Mouse (Mus musculus) left cerebral cortex, adult 8-10 months (tissue): ENCODE results near the gene Atxn7l1. TPM values are rescaled to one million over a fixed set of nuclear protein-coding genes. Genes with fewer than 3 reads are reported as not detected.

Source experiments
- DNase-seq, 2 experiments: peaks; one replicate each; pipeline ENCODE4 v3.0.0; 2022; ENCODE audit warnings: low spot score in 2 of 2
- total RNA-seq, 4 experiments: library from RNA; stranded (reverse); gene quantifications; 2 replicates each; pipeline ENCODE4 v1.2.4; 2022

Gene Atxn7l1
- total RNA-seq, 4 experiments from 2014 or later, result 58.3 to 64.4 (median 61.0) TPM

DNA sequence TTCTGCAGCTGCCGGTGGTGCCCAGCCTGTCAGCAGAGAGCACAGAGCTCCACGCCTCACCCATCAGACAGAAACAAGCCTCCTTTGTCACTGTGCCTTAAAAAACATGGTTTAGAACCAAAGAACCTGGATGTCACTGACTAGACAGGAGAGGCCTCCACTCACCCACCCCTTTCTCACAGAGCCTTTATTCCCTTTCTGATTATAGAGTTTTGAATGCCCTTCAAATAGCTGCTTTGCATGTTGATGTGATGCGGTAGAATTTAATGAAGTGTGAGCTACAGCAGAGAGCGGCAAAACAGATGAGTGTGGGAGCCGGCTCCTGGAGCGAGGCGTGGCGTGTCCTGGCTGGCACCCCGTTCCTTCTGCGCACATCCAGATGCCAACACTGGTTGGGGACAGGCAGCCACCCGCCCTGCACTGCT, 77.6 kb downstream of the Atxn7l1 start:
- DNase-seq, result peak in 1 of 2 experiments; percentile 65

DNA sequence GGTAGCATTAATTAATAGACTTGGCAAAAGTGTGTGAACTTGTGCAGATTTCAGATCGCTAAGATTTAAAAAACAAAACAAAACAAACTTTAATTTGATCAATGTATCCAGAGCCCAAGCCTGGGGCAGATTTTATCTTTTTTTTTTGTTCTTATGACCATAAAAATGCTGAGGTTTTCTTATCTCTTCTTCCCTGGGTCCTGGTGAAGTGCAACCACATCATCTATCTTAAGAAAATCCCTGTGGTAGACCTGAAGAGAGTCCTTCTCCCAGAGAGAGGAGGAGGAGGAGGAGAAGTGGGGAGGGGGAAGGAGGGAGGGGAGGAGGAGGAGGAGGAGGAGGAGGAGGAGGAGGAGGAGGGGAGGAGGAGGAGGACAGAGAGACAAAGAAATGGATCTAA, 78.5 kb downstream of the Atxn7l1 start:
- DNase-seq, result no peak

DNA sequence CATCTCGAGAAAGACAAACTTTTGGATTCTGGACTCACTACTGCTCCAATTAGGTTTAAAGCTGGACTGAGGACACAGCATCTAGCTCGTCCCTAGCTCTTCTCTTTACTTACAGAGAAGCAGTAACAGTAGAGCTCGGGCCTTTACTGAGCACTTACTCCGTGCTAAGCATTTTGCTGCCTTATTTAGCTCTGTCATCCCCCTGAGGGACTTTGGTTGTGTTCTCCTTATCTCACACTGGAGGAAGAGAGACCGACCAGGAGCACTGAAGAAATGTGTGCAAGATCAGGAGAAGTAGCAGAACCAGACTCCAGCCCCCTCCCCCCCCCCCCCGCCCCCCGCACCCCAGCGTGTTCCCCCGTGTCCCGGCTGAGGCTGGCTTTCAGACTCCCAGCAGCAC, 79.1 kb downstream of the Atxn7l1 start:
- no peak for DNase-seq

DNA sequence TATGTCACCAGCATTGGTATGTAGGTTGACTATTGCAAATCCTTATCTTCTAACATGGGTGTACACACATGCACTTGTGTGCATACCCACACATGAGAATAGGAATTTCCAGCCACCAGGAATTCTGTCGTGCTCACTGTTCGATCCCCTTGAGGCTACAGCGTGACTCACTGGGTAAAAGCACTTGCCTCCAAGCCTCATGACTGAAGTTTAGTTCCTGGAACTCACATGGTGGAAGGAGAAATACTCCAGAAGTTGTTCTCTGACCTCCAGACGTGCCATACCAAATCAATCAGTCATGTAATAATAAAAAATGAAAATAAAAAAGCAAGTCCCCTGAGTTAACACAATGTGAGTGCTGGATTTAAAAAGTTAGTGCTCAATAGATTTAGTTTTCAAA, 87.8 kb downstream of the Atxn7l1 start:
- DNase-seq, result no peak

DNA sequence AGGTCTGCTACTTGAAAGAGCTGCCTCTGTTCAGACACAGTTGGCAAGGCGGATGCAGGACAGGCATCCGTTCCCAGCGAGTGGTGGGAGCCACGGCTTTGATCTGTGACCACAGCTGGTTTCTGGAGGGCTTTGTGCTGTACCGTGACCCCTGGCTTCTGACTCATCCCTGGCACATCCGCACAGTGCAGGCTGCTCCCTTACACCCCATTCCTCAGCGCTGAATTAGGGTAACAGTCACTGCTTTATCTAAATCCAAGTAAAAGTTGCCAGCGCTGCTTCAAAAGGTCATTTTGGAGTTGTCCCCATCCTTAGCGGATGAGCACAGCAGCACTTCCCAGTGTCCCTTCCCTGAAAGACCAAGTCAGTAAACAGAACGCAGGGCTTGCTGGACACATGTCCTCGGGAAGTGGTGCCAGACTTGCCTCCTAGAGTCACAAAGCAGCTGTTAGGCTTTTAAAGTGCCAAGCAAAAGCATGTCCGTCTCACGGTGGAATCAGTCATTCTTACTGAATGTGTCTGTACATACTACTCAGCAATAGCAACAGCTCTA, 88.4 kb downstream of the Atxn7l1 start:
- no peak for DNase-seq

DNA sequence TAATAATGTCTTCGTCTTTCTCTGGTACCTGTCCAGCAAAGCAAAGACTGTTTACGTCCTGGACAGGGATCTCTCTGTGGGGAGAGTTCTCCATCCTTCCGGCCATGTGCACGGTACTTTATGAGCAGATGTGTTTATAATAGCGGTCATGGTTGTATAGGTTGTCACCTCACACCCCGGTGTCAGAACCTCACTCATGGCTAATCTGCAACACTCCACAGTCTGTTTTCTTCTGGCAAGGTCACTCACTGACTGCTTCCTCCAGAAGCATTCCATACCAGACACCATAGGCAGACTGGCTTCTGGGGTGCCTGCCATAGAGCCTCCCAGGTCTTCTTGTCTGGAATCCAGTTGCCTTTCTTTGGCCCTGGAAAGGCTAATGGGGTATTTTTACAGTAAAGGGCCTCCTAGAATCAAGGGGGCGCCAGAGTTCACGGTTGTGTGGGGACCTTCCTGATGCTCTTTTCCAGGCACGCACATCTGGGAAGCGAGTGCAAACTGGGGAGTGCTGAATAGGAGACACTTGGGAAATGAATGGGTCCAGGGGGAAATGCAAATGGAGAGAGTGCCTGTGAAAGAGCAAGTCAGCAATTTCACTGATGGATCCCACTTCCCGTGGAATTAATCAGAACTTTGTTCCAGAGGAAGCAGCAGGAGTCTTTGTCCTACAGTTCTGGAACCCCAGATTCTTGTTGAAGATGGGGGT, 89.0 kb downstream of the Atxn7l1 start:
- no peak for DNase-seq

DNA sequence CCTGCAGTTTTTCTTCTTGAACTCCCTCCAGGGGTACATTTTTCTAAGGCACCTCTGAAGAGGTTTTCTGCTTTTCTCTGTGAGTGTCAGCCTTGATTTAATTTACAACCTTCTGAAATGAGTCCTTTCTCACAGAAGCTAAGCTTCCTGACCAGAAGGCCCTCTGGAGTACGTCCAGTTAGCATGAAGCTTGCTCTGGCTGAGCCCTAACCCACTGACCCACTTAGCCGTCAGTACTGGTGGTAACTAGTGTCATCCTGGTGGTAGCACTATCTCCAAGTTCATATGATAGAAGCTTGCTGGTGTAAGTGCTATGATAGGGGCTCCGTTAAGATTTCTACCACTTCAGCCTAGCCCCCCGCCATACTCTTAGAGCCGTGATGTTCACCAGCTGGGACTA, 89.6 kb downstream of the Atxn7l1 start:
- DNase-seq, result no peak

DNA sequence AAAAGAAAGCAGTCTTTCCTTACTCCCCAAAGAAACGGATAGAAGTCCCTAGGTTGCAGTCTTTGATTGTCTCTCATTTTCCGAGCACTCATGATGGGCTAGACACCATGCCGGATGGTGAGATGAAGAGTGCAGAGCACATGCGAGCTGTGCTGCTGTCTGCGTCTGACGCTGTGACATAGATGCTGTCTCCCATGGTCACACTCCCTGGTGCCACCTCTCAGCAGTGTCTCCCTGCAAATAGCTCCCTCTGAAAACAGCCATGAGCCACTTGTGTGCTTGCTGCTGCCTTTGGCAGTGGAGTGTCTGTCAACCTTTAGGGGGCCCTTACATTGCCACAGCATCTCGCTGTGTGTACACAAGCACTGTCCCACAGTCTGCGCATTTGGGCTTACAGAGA, 95.2 kb downstream of the Atxn7l1 start:
- no peak for DNase-seq

DNA sequence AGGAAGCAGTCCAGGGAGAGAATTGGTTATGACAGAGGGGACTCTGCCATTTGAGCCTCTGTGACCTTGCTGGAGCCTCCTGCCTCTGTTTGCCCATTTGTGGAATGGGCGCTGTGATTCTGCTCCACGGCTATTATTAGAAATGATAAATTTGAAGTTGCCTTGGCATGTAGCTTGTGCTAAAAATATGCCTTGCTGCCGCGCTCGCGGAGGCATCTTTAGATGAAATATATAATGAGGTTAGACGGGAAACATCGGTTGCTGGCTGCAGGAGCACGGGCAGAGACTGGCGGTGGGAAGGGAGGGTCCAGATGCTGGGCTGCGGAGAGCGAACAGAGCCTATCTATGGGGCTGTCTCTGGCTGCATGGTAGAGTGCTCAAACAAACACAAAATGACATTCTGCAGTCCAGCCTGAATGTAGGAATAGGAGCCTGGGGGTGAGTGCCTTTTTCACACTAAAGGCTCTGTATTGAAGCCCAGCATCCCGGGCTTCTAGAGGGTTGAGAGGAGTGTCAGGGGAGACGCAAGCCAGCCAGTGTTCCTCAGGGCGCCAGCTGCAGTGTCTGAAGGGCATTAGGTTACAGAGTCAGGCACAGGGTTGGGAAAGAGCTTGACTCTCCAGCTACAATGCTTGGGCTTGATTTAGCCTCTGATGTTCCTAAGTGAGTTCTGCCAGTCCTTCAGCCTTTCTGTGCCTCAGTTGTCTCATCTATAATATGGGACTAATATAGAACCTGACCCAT, 96.8 kb downstream of the Atxn7l1 start:
- no peak for DNase-seq

DNA sequence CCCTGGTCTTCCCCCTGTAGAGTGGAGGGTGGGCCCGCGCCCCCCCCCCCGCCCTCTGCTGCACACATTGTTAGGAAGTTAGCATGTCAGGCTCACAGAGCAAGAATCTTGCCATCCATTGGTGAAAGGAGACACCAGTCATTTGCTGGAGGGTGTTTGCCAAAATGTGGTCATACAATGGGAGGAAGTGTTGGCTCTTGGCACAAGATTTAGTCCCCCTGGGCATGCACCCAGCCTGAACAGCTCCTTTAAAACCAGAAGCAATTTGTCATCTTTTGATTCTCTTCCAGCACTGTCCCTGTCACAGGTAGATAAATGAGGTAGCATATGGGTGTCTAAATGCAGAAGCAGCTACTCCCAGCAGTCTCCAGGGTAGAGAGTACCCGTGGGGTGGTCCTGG, 98.0 kb downstream of the Atxn7l1 start:
- no peak for DNase-seq

DNA sequence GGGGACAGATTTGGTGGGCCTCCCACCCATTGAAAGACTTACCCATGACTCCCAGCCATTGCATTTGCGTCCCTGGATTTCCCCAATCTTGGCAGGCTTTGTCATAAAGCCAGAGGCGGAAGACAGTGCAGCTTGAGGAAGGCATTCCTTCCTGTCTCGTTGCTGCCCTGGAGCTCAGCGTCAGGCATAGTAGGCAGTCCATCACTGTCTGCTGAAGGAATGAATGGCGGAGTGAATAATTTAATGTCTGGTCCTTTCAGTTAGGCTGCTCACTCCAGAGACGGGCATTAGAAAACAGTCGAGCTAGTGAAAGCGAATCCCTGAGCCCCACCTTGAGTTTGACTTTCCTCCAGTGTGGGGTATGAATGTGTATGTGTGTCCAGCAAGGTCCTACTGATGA, 99.4 kb downstream of the Atxn7l1 start:
- DNase-seq, result no peak

DNA sequence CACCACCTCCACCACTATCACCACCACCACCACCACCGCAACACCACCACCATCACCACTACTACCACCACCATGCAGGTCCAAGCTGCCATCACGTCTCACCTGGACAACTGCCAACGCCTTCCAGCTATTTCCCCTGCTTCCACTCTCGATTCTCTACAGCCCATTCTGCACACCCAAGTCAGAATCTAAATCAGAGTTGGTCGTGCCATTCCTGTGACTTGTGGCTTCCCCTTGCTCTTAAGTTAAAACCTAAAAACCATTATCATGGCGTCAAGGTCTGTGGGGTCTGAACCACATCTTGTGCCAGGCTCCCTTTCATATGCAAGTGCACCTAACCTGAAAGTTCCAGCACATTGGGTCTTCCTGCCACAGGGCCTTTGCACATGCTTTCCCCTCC, 102.7 kb downstream of the Atxn7l1 start:
- DNase-seq, result no peak

DNA sequence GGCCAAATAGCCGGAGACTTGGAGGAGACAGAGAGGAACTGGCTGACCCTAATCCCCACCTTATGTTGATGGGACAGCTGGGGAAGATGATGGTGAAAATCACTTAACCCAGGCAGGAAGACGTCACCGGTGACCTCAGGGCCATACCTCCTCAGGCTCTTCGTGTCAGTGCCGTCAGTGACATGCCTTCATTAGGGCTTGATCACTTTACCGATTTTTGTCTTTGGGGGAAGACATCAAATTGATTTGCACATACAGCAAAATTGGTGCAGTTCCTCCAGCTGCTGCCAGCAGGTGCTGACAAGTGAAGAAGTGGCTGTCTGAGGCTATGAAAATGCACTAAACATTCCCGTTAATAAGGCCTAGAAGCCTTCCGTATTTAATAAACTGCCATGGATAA, 103.9 kb downstream of the Atxn7l1 start:
- no peak for DNase-seq

DNA sequence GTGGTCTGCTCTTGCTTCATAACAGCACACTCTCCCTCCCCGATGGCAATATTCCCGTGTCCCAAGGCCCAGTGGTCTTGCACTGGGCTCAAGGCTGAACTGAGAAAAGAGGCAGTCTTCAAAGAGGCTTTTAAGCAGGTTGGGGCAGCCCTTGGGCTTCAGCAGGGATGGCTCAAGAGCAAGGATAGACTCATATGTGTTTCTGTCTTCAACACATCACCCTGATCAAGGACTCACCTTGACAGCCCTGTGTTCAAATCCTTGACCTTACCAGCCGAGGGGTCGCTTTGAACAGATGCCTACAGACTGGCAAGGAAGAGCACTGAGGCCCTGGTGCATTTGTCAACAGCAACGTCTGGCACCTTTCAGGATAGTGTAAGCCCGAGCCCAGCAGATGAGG, 105.1 kb downstream of the Atxn7l1 start:
- DNase-seq, result no peak

DNA sequence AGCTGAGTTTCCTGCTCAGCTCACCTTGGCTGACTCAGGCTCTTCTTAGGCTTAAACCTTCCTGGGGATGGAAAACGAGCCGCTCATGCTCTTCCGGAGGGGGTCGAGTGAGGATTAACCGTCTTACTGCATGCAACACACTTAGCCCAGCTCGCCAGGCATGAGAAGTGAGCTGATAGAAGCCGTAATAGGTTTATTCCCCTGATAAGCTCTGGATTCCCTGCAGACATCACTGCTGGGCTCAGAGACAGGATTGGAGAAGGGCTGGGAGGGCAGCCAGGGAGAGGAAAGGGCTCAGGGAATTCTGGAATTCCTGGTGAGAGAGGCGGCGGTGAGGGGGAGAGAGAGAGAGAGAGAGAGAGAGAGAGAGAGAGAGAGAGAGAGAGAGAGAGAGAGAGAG, 105.7 kb downstream of the Atxn7l1 start:
- no peak for DNase-seq

DNA sequence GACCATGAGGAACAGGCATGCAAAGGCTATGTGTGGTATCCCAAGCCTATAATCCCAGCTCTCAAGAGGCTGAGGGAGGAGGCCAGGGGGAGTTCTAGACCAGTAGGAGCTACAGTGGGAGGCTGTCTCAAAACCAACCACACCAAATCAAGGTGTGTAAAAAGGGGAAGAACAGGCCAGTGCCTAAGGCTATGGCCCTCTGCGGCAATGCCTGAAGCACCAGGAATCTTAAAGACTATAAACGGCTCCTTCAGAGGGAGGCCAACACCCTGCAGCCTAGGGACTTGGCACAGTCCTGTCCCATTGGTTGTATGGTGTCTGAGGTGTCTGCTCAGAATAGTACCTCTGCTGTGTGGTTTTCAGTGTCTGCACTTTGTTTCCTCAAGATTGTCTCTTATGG, 107.8 kb downstream of the Atxn7l1 start:
- DNase-seq, result no peak

DNA sequence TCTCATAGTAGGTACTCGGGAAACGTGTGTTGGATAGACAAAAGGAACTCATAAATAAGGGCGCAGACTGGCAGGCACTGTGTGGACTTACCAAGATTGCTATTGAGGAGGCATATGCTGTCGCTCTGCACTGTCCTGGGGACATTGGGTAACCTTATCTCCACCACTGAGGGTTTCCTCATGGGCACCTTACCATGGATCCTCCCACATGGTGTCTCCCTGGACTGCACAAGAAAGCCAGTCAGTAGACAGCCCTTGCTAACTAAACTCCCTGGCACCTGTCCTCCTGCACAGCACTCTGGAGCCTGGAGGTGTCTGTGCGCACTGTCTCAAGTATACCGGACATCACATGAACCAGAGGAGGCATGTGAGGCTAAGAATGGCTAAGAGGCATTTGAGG, 108.9 kb downstream of the Atxn7l1 start:
- no peak for DNase-seq

DNA sequence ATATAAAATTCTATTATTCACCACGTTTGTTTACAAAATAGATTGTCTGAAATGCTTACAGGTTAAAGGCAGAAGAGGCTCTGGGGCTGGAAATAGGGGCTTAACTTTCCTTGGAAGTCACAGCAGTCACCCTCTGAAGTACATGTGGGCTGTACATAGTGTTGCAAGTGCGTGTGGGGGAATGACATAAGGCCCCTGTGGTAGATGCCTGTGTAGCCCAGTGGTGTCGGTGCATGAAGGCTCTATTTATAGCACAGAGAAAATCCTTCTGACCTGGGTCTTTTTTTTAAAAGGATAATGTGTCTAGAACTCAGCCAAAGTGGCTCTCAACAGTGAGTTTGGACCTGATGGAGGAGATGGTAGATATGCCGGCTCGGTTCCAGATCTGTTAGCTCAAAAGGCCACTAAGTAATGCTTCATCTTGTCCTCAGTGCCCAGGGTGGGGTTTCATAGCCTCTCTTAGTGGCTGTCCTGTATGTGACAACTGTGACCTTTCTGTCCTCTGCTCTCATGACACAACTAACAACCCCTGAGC, 111.6 kb downstream of the Atxn7l1 start:
- DNase-seq, result no peak

DNA sequence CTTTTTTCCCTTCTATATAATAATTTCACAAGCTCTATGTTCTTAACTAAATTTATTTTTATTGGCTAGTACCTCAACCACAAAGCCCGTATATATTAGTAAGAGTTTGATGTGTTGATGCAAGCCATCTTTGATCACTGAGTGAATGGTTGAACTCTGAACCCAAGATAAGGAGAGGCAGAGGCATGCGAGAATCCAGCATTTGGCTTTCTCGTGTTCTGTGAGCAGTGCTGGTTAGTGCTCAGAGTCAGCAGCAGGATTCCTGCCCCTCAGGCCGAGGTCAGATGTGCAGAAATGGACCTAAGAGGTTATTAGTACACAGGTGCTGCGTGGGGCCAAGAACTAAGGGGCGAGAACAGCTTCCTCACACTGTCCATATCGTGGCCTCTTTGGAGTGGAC, 113.1 kb downstream of the Atxn7l1 start:
- DNase-seq, result no peak

DNA sequence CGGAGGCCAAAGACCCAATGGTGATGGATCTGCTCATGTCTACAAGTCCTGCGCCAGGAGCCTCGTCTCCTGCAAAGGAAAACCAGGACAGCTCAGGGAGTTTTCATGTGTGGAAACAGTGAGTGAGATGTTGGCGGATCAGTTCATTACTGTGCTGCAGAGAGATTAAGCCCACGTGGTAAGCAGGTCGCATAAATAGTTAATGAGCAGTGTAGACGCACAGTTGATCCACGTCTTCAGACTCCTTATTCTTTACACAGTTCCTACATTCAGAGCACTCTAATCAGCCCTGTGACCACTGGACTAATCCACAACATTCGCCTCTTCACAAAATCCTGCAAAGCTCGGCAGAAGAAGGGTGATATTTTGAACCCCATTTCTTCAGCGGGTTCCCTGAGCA, 118.4 kb downstream of the Atxn7l1 start:
- no peak for DNase-seq

DNA sequence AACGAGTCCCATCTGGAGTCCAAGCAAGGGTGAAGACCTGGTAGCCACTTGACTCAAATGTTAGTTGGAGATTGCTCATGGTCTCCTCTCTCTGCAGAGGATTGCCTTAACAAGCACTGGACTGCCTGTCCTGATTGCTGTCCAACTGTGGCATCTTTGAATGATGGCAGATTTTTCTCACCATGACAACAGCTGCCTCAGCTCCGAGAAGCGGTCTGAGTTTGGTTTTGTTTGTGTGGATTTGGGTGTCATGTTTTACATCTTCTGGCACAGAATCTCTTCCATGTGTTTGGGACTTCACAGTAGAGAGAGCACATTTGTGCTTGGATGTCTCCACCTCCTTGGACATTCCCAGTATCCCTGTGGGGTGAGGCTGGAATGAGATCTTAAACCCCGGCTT, 120.5 kb downstream of the Atxn7l1 start:
- no peak for DNase-seq

DNA sequence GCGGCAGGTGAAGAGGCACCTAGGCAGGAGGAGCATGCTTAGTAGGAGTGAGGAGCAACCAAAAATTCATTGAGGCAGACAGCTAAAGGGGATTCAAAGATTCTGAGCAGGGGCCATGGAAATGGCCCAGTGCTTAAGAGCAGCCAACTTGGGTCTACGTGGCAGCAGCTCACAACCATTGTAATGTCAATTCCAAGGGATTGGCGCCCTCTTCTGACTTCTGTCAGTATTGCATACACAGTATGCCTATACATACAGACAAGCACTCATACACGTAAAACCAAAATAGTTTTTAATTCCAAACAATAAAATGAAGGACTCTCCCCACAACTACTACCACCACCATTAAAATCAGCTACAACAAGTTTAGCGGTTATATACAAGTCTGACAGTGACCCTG, 122.2 kb downstream of the Atxn7l1 start:
- no peak for DNase-seq

DNA sequence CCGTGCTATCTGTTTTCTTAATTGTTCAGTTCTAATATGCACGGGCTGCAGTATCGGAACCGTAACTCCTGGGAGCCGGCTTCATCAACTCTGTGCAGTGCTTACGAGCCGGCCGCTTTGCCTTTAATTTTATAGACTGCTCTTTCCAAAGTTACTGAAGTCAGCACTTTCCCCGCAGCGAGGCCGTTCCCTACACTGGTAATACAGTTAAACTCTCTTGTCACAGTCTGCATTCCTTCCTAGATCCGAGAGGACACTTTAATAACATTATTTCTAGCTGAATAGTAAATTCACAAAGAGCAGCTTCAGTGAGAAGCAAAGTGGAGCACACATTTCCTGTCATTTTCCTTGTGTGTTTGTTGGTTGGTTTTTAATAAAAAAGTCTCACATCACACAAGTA, 124.4 kb downstream of the Atxn7l1 start:
- DNase-seq, result no peak
